Mouse (Mus musculus) testis, adult 2 months (tissue): ENCODE data around the gene Slc15a2. TPM values are rescaled to one million over a fixed set of nuclear protein-coding genes. Genes with fewer than 3 reads are reported as not detected.

Experiments used
- H3K27ac ChIP-seq: fragments of 200-500 bp; 2 replicates; pipeline ENCODE4 v1.5.1; 2012; ENCODE audit warnings: low read depth, low read length; ENCODE audit not compliant: control insufficient read depth, insufficient read depth
- H3K27me3 ChIP-seq: fragments of 200-500 bp; 2 replicates; pipeline ENCODE4 v1.6.1; 2012; ENCODE audit warnings: mild to moderate bottlenecking, low read length, moderate library complexity; ENCODE audit not compliant: control insufficient read depth, insufficient read depth
- H3K36me3 ChIP-seq: fragments of 200-500 bp; 2 replicates; pipeline ENCODE4 v1.6.1; 2012; ENCODE audit warnings: mild to moderate bottlenecking, low read length; ENCODE audit not compliant: control insufficient read depth, insufficient read depth
- H3K4me1 ChIP-seq: fragments of 200-500 bp; 2 replicates; pipeline ENCODE4 v1.6.1; 2012; ENCODE audit warnings: low read length; ENCODE audit not compliant: control insufficient read depth, insufficient read depth
- H3K4me3 ChIP-seq: fragments of 200-500 bp; 2 replicates; pipeline ENCODE4 v1.5.1; 2012; ENCODE audit warnings: low read depth, mild to moderate bottlenecking, low read length, moderate library complexity, mixed read lengths; ENCODE audit not compliant: control insufficient read depth
- CTCF ChIP-seq: fragments of 200-500 bp; IDR thresholded peaks from 2 replicates; pipeline ENCODE4 v1.5.1; 2012; ENCODE audit warnings: low read depth, mild to moderate bottlenecking, inconsistent platforms, low read length, moderate library complexity; ENCODE audit not compliant: control insufficient read depth, insufficient read depth, insufficient replicate concordance
- POLR2A ChIP-seq: fragments of 200-500 bp; IDR thresholded peaks from 2 replicates; pipeline ENCODE4 v1.6.1; 2012; ENCODE audit warnings: low read depth, mild to moderate bottlenecking, inconsistent platforms, low read length, moderate library complexity; ENCODE audit not compliant: control insufficient read depth
- polyA plus RNA-seq: library from polyadenylated mRNA; depleted of rRNA; stranded (reverse); fragments of >200 nt; gene quantifications from 2 replicates; pipeline ENCODE4 v1.2.3, GENCODE M21; 2012; rRNA removed

The Slc15a2 gene
- polyA plus RNA-seq, 1 experiment = 0.62 TPM

DNA sequence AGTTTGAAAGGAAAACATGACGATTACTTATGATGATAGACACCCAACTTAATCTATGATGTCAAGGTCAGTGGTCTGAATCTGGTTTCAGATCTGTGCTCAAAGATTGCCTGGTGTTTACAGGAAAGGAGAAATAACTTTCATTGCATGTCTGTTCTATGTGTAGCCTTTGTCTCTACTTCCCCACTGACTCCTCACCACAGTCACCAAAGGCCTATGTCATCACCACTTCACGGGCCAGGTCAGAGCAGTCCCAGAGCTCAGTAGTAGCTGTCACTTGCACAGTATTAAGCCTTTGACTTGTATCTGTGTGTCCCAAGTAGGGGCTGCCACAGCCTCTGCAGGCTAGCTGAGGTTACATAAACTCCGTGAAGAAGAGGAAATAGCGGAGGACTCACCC, 67.3 kb downstream of the Slc15a2 start:
- H3K27me3 ChIP-seq = no peaks in the 10 kb centered on the region
- peaks cover 6% of the 10 kb centered on the region for H3K4me1 ChIP-seq
- TF ChIP-seq CTCF = no peak
- no peak for TF ChIP-seq POLR2A

DNA sequence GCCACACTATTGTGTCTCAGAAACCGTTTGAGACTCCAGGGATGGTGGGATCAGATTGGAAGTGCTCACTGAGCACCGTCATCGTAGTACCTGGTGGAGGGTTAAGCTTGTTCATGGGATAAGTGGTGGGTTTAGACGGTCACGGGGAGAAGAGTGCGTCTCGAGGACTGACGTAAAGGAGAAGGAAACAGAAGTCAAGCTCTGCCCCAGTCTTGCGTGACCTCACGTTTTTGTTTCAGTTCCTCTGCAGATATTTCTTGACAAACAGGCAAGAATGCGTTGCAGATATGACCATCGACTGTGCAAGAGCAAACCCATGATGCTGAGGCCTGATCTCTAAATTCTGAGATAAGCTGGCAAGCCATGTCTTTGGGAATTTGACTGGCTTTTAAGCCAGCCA, 73.0 kb downstream of the Slc15a2 start:
- Histone ChIP-seq H3K27me3 (no peaks in the 10 kb centered on the region), H3K4me3 (no peak overlapping the region), H3K36me3 (no peaks in the 10 kb centered on the region), H3K4me1 (peaks cover 7% of the 10 kb centered on the region), H3K27ac (no peak overlapping the region)
- TF ChIP-seq CTCF (no peak), POLR2A (no peak)

More for the DNA sequence above, 67.3 kb downstream of the Slc15a2 start:
- Histone ChIP-seq H3K4me3 (no peak overlapping the region), H3K27ac (no peak overlapping the region), H3K36me3 (no peaks in the 10 kb centered on the region)

DNA sequence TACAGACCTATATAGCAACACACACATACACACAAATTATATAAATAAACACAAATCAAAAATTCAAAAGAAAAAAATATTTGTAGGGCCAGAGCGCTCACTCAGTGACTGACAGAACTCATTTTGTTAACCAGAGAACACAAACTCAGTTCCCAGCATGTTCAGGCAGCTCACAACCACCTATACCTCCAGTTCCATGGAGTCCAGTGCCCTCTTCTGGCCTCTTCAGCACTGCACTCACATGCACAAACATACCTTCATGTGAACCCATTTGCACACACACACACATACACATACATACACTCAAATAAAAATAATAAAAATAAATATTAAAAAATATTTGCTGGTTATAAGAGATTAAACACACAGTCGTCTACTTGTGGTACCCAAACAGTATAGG, 74.0 kb downstream of the Slc15a2 start:
- Histone ChIP-seq H3K4me1 (peaks cover 7% of the 10 kb centered on the region), H3K36me3 (no peaks in the 10 kb centered on the region), H3K27ac (no peak overlapping the region), H3K27me3 (no peaks in the 10 kb centered on the region), H3K4me3 (no peak overlapping the region)
- TF ChIP-seq POLR2A = no peak
- no peak for TF ChIP-seq CTCF

DNA sequence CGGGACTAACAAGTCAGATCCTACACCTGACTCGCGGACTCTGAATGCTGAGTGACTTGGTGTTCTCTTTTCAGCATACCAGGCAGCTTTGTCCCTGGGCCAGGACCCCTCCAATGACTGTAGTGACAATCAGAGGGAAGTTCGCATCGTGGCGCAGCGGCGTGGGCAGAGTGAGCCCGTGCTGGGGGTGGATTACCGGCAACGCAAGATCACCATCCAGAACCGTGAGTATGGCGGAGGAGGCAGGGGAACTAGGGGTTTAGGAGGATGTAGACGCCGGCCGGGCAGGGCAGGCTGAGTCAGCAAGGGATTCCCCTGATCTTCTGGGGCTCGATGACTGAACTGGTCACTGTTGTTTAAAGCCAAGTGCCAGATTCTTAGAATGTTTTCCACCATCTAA, 75.4 kb downstream of the Slc15a2 start:
- Histone ChIP-seq H3K36me3 (no peaks in the 10 kb centered on the region), H3K4me3 (peak overlapping the region; percentile 26), H3K4me1 (peaks cover 7% of the 10 kb centered on the region), H3K27ac (no peak overlapping the region), H3K27me3 (no peaks in the 10 kb centered on the region)
- TF ChIP-seq CTCF (no peak), POLR2A (no peak)

DNA sequence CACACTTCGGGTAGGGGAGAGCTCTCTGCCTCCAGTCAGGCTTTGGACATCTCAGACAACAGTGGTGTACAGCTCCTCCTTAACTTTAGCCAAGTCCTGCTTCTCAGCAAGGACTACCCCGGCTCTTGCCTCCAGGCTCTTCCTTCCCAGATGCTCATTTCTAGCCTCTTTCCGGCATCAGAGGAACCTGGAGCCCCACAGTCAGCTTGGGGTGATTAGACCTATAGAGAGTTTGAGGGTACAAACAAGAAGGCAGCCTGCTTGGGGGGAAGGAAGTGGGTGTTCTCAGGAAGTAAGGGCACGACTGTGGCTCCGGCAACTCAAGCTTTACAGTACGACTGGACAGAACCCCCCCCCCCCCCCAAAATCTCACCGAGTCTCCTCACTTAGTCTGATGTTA, 76.0 kb downstream of the Slc15a2 start:
- Histone ChIP-seq H3K4me3 (no peak overlapping the region), H3K27ac (no peak overlapping the region)

DNA sequence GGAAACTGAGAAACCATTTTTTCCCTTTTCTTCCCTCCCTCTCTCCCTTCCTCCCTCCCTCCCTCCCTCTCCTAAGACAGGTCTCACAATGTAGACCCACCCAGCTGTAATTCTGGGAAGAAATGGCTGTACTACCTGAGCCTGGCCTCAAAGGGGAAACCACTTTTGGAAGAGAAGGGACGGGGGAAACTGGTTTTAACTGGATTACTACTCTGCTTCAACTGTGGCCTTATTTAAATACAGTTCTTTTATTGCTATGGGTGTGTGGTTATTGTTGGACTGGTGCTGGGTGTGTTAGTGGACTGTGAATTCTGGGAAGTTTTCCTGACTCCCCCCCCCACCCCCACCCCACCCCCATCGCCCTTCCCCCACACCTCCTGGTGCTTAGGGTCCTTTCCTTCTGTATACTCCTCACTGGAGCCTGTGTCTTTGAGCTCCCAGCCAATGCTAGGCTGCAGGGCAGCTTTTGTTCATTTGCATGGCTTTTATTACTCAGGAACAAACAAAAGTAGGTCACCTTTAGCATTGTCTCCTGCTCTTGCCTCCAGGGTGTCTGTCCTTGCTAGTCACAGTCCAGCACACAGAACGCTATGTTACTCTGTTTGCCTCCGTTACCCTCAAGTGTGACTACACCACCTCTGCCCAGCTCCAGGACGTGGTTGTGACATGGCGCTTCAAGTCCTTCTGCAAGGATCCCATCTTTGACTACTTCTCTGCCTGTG, 76.9 kb downstream of the Slc15a2 start:
- TF ChIP-seq POLR2A (no peak), CTCF (no peak)
- Histone ChIP-seq H3K27ac (no peak overlapping the region), H3K4me3 (no peak overlapping the region), H3K27me3 (no peaks in the 10 kb centered on the region), H3K36me3 (no peaks in the 10 kb centered on the region), H3K4me1 (peaks cover 7% of the 10 kb centered on the region)

More for the DNA sequence above, 76.0 kb downstream of the Slc15a2 start:
- TF ChIP-seq CTCF (no peak), POLR2A (no peak)
- no peaks in the 10 kb centered on the region for H3K27me3 ChIP-seq
- no peaks in the 10 kb centered on the region for H3K36me3 ChIP-seq
- peaks cover 7% of the 10 kb centered on the region for H3K4me1 ChIP-seq

DNA sequence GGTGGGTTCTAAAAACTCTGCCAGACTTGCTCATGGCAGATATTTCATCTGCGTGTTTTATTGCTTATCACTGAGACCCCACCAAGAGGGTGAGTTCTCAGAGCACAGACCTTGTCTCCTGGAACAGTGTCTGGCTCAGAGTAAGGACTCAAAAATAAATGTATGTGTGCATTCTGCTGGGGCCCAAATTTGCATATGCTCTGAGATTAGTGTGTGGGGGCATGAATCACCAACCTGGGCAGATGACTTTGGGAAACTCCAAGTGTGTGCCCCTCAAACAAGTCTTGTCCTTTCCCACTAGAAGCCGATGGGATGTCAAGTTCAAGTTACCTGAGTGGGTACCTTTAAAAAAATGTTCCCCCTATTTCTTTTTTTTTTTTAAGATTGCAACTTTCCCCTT, 84.3 kb downstream of the Slc15a2 start:
- Histone ChIP-seq H3K36me3 (no peaks in the 10 kb centered on the region), H3K4me3 (no peak overlapping the region), H3K4me1 (no peaks in the 10 kb centered on the region), H3K27me3 (no peaks in the 10 kb centered on the region), H3K27ac (no peak overlapping the region)
- no peak for TF ChIP-seq POLR2A
- no peak for TF ChIP-seq CTCF

Other genes with a start within 250 kb of the Slc15a2 start
- 1.1 TPM in 2 replicates for gene Casr, start 222.8 kb downstream of the Slc15a2 start, polyA plus RNA-seq
- gene Cd86, start 118.9 kb downstream of the Slc15a2 start, polyA plus RNA-seq = 0.32 TPM in 2 replicates
- gene Ildr1, start 91.0 kb downstream of the Slc15a2 start, polyA plus RNA-seq = 0.04 and 0.45 TPM in 2 replicates
- 14.2 and 16.1 TPM in 2 replicates for gene Iqcb1, start 43.4 kb upstream of the Slc15a2 start, polyA plus RNA-seq
- gene Eaf2, start 90.0 kb upstream of the Slc15a2 start, polyA plus RNA-seq = 2.6 and 2.8 TPM in 2 replicates
- gene Golgb1, start 90.2 kb upstream of the Slc15a2 start, polyA plus RNA-seq = 37.1 and 49.1 TPM in 2 replicates
- gene Hcls1, start 150.0 kb upstream of the Slc15a2 start, polyA plus RNA-seq = 0.72 and 0.75 TPM in 2 replicates
- gene Fbxo40, start 205.5 kb upstream of the Slc15a2 start, polyA plus RNA-seq = 0.37 and 0.71 TPM in 2 replicates
- 2.3 and 2.7 TPM in 2 replicates for gene Polq, start 226.8 kb upstream of the Slc15a2 start, polyA plus RNA-seq